Mouse (Mus musculus): ENCODE measurements around the gene Adamts20.

Gene Adamts20

DNA sequence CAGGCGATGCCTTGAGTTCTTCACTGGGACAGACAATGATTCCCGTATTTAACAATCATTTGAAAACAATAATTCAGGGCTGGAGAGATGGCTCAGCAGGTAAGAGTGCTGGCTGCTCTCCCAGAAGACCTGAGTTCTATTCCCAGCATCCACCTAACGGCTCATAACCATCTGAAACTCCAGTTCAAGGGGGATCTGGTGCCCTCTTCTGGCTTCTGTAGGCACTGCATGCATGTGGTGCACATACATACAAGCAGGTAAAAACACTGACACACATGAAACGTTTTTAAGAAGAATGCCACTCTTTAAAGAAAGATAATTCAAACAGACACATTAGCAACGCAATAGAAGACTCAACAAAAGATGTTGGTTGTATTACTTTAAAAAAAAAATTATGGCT lies 120.9 kb downstream of the Adamts20 start:
- in situ Hi-C loops (cut with MboI, MseI) = no loop called here

- in situ Hi-C loops (cut with MboI, MseI) = no loop called here
Measured at GRCm38 (mm10) chr15:94342365-94342764, 122.9 kb downstream of the Adamts20 start.

DNA sequence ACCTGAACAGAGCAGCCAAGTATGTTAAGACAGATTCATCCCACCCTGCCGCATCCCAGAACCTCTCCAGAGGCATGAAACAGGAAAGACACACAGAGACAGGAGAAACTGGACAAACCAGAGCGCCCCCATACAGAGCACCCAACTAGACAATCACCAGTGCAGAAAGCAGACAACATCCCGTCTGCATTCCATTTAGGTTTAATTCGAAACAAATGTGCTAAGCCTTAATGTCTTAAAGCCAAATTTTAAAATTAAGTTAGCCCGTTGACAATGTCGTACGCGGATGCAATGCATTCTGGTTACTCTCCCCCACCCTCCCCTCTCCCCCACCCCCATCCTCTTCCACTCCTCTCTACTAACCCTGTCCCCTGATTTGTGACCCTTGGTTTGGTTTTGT lies 126.2 kb downstream of the Adamts20 start:
- in situ Hi-C loops (cut with MboI, MseI) = no loop called here

- in situ Hi-C loops (cut with MboI, MseI) = no loop called here
Measured at GRCm38 (mm10) chr15:94334586-94334985, 130.6 kb downstream of the Adamts20 start.

- in situ Hi-C loops (cut with MboI, MseI) = no loop called here
Measured at GRCm38 (mm10) chr15:94326626-94327025, 138.6 kb downstream of the Adamts20 start.

DNA sequence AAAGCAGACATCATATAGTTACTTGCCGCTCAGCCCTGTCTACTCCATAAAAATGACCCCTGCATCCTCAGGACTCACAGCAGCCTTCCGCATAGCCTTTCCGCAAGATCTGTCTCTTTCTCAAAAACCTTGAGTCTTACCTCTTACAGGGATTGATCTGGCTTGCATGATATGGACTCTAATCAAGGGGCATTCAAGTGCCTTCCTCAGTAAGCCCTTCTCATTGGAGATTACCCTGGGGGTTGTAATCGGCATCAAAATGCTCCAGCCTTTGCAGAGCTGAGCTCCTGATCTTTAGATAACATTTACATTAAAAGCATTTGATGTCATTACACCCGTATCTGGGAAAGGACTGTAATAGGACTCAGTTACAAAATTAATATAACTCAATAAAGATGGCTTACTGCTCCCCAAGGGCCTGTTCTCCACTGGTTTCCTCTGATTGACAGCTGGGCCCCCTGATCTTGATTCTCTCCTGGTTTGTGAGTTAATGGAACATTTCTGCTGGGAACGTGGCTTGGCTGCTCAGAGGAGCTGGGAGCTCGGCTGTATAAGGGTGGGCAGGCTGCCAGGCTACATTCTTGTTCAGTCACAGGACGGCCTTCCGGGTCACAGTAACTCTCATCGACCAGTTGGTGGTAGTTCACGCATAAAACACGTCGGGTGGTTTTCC lies 139.6 kb downstream of the Adamts20 start:
- in situ Hi-C loops (cut with MboI, MseI) = no loop called here

GRCm38 (mm10) chr15:94316171-94316570 lies 149.0 kb downstream of the Adamts20 start:
- in situ Hi-C loops (cut with MboI, MseI) = no loop called here

DNA sequence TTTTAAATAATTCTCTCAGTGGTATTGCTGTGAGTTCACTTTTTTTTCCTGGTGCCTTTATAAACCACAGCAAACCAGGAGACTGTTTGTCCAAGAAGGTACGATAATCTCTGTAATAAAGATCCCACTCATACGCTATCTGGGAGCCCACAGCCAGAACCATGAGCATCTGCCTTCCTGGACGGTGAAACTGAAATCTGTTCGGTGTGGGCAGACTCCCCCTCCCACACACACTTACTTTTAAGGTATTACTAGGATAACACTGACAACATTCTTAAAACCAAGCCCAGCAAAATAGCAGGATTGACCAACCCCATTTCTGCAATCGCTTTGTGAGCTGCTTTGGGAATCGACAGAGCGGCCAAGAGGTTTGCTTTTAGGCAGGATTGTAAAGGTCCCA lies 155.5 kb downstream of the Adamts20 start:
- in situ Hi-C loops (cut with MboI, MseI) = no loop called here

DNA sequence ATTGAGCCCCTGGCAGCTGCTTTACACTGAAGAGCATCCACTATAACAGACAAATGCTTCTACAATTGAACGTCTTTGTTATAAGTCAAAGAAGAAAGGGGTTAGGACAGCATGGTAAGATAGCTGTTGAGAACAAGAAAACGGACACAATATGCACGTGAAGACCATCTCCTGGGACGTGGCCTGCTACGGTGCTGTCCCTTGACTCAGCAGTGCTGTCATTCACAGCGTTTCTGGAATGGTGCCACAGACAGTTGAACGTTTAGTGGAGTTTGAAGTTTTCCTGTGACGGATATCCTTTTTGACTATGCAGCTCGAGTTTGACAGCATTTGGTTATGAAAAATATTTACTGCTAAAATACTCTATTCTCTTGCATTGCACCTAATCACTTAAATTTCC lies 157.3 kb downstream of the Adamts20 start:
- in situ Hi-C loops (cut with MboI, MseI) = no loop called here

DNA sequence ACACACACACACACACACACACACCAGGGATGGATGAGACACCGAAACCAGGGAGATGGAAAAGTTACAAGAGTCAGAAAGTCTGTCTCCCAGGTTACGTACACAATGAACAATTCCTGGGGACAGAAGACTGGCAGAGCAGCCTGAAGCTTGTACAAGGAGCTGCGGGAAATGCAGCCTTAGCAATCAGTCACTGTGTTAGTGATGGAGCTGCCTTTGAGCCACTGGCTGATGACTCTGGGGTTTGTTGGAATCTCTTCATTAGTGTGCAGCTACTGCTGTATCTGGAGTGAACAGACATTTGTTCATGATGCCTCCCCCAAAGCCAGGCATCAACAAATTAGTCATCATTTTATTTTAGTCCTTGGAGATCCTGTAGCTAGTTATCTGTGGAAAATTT lies 162.1 kb downstream of the Adamts20 start:
- in situ Hi-C loops (cut with MboI, MseI) = no loop called here

DNA sequence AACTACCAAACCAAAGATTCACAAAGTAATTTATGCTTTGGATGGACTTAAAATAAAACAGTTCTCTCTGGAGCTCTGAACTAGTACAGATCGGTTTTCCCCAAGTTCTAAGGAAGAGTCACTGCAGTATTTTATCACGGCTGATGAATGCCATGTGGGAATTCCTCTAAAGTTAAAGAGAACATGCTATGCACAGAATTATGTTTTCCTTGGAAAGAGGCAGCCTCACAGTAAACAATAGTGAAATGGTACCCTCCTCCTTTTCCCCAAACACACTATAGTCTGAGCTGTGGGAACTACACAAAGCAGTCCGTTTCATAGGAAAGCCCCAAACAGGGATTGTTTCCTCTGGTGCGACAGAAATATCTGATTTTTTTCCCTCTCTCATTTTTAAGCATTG lies 171.1 kb downstream of the Adamts20 start:
- in situ Hi-C loops (cut with MboI, MseI) = no loop called here

DNA sequence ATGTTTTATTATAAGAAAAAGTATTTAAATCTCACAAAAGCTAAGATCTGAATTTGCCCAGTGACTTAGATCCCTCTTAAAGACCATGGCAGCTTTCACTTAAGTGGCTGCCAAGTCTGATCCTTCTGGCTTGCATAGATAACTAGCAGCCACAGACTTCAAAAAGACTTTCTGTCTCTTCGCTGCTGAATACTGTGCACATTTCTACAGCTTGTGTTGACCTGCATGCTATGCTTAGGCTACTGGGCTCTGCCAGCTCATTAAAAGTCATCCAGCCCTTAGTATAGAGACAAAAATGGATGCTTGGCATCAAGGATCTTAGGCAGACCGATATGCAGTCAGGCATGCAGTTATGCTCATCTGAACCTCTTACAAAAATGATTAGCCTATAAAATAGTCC lies 177.2 kb downstream of the Adamts20 start:
- in situ Hi-C loops (cut with MboI, MseI) = no loop called here

DNA sequence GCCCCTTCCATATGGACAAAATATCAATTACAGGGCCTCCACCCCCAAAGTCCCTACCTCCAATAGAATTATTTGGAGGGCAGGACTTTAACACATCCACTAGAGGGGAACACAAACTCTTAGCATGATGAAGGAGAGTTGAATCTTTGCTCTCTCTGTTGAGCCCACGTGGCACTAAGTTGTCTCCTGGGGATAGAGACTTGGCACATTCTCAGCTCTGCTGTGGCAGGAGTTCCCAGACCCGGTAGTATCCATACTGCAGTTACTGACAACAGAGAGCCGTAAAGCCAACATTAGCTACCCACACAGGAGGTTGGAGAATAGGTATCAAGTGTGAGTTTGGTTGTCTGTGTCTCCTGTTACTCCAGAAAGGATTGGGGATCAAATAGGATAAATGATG lies 177.7 kb downstream of the Adamts20 start:
- in situ Hi-C loops (cut with MboI, MseI) = no loop called here

- in situ Hi-C loops (cut with MboI, MseI) = no loop called here
Measured at GRCm38 (mm10) chr15:94276418-94276817, 188.8 kb downstream of the Adamts20 start.

DNA sequence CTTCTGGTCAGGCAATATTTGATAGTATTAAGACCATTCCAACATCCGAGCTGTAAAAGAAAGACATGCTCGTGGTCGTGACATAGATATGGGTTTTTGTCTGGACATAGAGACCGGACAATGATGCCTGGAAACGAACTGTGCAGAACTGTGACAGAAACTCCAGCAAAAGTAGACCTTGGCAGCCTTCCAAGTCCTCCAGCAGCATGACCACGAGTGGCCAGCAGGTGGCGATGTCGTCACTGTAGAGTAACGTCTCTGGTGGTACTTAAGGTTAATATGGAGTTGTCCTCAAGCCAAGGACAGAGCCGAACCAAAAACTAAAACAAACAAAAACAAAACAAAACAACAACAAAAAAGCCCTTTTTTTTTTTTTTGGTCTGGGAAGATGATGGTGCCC lies 199.6 kb downstream of the Adamts20 start:
- in situ Hi-C loops (cut with MboI, MseI) = loop anchor here (10.0 kb wide), 1 partner anchor 239 kb away; no protein-coding TSS in a partner anchor

DNA sequence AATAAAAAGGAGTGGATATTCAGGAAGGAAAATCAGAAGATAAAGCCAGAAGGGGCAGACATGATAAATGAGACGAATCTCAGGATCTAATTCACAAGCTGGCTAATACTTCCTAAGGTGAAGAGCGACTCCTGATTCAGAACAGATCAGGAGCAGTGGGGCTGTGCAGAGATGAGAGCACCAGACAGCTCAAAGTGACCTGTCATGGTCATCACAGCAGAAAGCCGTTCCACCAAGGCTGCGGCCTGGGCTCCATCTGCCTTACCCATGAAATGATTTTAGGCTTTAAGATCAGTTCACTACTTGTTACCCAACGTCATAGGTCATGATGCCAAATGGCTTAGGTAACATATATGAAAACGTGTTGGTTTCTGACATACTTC lies 200.7 kb downstream of the Adamts20 start:
- in situ Hi-C loops (cut with MboI, MseI) = loop anchor here (10.0 kb wide), 1 partner anchor 240 kb away; no protein-coding TSS in a partner anchor

GRCm38 (mm10) chr15:94263866-94264496 lies 201.2 kb downstream of the Adamts20 start:
- in situ Hi-C loops (cut with MboI, MseI) = loop anchor here (10.0 kb wide), 1 partner anchor 241 kb away; no protein-coding TSS in a partner anchor

DNA sequence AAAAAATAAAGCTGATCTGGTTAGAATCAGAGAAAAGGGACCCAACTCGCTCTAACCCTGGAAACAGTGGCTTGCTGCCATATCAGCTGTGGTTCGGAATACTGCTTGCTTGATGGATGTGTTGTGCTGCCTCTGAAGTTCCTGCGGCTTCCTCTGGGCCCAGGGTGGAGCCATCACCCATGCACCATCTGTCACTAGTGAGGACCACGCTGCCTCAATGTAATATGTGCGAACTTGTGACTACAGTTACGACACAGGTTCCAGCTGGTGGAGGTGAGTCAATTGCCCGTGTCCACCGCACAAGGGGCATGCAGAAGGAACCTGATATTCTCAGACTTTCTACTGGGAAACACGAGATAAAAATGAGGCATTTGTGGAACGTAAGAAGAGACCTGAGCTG lies 202.0 kb downstream of the Adamts20 start:
- in situ Hi-C loops (cut with MboI, MseI) = loop anchor here (10.0 kb wide), 1 partner anchor 242 kb away; no protein-coding TSS in a partner anchor

DNA sequence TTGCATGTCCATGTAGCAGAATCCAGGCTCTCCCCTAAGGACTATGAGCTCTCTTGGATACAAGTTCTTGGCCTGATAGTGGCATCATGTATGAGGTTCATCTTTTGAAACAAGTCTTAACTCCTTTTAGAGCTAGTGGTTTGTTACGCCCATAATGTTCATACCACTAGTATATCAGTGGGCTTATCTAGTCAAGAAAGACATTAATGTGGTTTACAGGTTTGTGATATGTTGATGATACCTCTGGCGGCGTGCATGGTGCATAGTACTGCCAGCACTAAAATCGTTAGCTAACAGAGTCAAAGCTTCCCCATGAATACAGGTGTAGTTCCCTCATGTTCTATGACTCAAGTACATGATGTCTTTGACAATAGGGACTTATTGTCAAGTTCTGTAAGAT lies 205.7 kb downstream of the Adamts20 start:
- in situ Hi-C loops (cut with MboI, MseI) = no loop called here

GRCm38 (mm10) chr15:94255538-94255937 lies 209.7 kb downstream of the Adamts20 start:
- in situ Hi-C loops (cut with MboI, MseI) = no loop called here

DNA sequence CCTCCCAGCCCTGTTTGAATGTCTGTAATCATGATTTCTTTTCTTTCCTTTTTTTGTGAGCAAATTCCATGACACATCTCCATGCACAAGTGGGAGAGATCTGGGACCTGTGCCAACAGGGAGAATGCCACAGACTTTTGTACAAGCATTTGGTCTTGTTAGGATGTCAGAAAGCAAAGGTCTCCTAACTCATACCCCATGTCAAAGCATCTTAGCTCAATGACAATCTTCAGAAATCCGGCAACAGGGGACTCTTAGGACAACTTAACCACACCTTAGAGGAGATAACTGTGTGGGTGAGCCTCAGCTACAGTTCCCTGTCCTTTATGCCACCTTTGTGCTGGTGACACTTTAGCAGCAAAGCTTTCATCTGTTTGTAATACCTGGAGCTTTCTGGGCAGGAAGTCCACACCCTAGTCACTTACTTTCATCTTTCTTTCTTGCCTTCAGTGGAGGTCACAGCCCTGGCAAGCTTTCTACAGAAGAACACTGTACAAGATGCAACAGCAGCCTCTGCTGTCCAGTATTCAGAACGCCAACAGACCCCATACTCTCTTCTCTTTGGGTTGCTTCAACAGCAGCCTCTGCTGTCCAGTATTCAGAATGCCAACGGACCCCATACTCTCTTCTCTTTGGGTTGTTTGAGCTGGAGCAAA lies 210.2 kb downstream of the Adamts20 start:
- in situ Hi-C loops (cut with MboI, MseI) = no loop called here

GRCm38 (mm10) chr15:94254091-94254860 lies 210.9 kb downstream of the Adamts20 start:
- in situ Hi-C loops (cut with MboI, MseI) = no loop called here

All from T-helper 2 cell (primary cell).